Mouse (Mus musculus) bone marrow macrophage, adult 2 months (primary cell): Measurements from ENCODE around the gene Zfp273. TPM values are rescaled to one million over a fixed set of nuclear protein-coding genes. Genes with fewer than 3 reads are reported as not detected.
"Not testable (repeated sequence)": the region's sequence is repeated elsewhere in the genome, so short reads cannot be mapped to it uniquely, and the experiment has no call there.

ENCODE experiments used
- H3K27ac ChIP-seq: 2 replicates; pipeline ENCODE4 v1.5.1; 2012; ENCODE audit warnings: low read depth, low read length; ENCODE audit not compliant: insufficient read depth
- H3K4me1 ChIP-seq: 2 replicates; pipeline ENCODE4 v1.6.1; 2012; ENCODE audit warnings: low read length; ENCODE audit not compliant: control insufficient read depth, insufficient read depth
- H3K4me3 ChIP-seq: 2 replicates; pipeline ENCODE4 v1.5.1; 2012; ENCODE audit warnings: mild to moderate bottlenecking, low read length, moderate library complexity; ENCODE audit not compliant: insufficient read depth
- CTCF ChIP-seq: IDR thresholded peaks from 2 replicates; pipeline ENCODE4 v1.5.1; 2012; ENCODE audit warnings: low read depth, mild to moderate bottlenecking, low read length, moderate library complexity
- POLR2A ChIP-seq: IDR thresholded peaks from 2 replicates; pipeline ENCODE4 v1.6.1; 2012; ENCODE audit warnings: mild to moderate bottlenecking, low read depth, low read length, borderline replicate concordance
- polyA plus RNA-seq: library from polyadenylated mRNA; stranded (reverse); fragments of >200 nt; gene quantifications from 2 replicates; pipeline ENCODE4 v1.2.4, GENCODE M21; 2012; ENCODE audit not compliant: missing spikeins, insufficient read depth, insufficient read length

Gene Zfp273
- polyA plus RNA-seq: 3.6 and 4.7 TPM in 2 replicates

DNA sequence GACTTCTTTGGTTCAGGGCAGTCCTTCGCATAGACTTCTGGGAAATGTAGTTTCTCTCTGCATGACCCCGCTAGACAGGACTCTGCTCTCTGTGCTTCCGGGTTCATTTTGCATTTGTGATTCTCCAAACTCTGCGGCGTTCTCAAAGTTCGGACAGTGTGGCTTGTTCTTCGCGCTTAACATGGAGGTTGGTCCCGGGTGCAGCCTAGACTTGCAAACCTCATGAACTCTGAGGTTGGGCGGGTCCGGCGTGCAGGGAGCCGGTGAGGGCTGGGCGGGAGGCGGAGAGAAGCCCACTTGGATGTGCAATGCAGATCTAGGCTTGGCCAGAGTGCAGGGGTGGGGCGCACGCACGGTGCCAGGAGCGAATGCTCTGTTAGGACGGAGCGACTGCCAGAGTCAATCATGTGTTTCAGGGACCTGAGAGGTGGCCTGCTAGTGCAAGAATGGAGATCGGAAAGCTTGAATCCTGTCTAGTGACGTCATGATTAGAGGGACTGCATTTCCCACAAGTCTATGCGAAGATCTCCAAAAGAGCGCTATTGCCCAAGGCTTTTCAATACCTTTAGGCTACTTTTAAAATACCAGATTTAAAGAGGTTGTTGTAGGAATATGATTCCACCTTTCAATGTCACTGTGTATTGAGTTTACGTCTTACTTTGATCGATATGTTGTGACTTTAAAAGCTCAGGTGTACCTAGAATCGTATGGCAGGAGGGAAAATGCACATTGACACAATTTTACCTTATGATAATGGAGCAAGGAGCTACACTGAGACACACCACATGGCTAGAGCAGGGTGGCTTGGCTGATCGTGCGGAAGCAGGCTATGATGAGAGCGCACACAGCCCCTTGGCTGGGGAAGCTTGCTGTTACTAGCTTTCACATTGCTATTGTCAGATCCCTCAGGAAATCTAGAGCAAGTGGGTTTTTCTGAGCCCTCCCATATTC lies at the start of gene Zfp273:
TSS of gene Zfp273 (plus strand) at position 31 of the 951 bp plus-strand sequence.
- TF ChIP-seq POLR2A: no peak
- no peak for TF ChIP-seq CTCF
- no peaks in the 10 kb centered on the region for H3K4me1 ChIP-seq
- H3K27ac ChIP-seq: peak within 1 kb of the TSS; percentile 73
- peak within 1 kb of the TSS; percentile 71 for H3K4me3 ChIP-seq

DNA sequence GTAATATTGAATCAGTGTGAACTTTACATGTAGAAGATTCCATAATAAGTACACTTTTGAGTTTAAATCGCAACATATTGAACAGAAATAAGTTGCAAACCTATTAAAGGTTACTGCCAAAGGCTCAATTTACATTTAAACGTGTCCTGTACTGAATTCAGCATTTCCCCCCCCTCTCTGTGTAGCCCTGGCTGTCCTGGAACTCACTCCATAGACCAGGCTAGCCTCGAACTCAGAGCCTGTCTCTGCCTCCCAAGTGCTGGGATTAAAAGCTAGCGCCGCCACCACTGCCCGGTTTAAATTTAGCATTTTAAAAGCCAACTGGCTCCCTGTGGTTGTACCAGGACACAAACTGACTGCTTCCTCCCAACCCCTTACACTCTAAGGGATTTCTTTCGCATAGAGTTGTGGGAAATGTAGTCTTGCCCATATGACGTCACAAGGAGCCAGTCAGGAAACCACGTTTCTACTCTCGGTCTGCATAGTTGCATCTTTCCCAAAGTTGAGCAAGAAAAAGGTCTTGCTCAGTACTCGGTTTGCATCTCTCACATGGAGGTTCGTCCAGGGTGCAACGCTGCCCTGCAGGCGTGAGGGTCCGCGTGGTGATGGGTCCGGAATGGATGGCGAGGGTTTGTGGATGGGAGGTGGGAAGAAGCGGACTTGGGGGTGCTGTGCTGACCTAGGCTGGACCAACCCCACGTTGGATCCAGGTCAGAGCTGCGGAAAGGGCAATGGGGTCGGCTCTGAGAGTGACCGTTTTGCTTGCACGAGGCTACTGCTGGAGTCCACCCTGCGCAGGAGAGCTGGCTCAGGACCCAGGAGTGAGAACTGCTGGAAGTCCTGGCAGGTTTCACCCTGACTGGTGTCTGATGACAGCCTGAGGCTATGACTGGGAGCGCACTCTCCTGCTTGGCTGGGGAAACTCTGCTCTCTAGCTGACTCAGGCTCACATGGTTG lies 34.0 kb upstream of the Zfp273 start, which contains the start of gene Zfp493:
TSS of gene Zfp493 (plus strand) at position 429 of the 957 bp plus-strand sequence.
- H3K4me1 ChIP-seq: no peaks in the 10 kb centered on the region; the same call in 1 of the 2 replicates
- TF ChIP-seq CTCF: no peak
- no peak for TF ChIP-seq POLR2A
- peak within 1 kb of the TSS; percentile 11 for H3K27ac ChIP-seq
- H3K4me3 ChIP-seq: peak within 1 kb of the TSS; percentile 71

- TF ChIP-seq CTCF: no peak
- Histone ChIP-seq H3K4me1 (no peaks in the 10 kb centered on the region), H3K27ac (no peak overlapping the region), H3K4me3 (no peak overlapping the region)
Measured at GRCm38 (mm10) chr13:67791921-67792455, 21.6 kb upstream of the Zfp273 start.

GRCm38 (mm10) chr13:67798618-67799017 lies 14.9 kb upstream of the Zfp273 start:
- Histone ChIP-seq H3K27ac (no peak overlapping the region), H3K4me1 (peaks cover 3% of the 10 kb centered on the region), H3K4me3 (no peak overlapping the region)
- TF ChIP-seq POLR2A (no peak), CTCF (no peak)

- not testable (repeated sequence) for H3K4me3 ChIP-seq, H3K27ac ChIP-seq, H3K4me1 ChIP-seq
Measured at GRCm38 (mm10) chr13:67799151-67799550, 14.4 kb upstream of the Zfp273 start.

DNA sequence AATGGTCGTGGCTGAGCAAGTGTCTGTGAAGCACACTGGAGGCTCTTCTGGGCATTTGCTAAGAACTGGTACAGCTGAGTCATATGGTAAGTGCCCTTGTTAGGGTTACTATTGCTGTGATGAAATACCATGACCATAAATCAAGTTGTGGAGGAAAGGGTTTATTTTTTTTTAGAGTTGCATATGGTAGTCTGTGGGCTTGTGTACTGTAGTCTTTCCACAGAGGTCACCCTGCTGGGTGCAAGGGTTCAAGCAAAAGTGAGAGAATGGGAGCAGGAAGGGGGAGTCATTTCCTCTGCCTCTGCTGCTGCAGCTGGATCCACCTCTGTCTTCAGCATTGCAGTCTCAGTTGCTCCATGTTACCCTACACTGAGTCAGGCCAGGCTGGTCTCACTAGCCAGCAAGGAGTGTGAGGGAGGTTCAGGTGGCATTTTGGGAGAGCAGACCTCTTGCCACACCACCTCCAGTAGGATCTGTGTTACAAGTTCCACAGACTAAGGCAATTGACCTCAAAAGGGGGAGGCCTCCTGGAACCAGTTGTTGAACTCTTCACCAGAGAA lies 1.8 kb upstream of the Zfp273 start:
- H3K4me3 ChIP-seq: no peak overlapping the region
- no peaks in the 10 kb centered on the region for H3K4me1 ChIP-seq
- no peak for TF ChIP-seq POLR2A
- TF ChIP-seq CTCF: no peak
- H3K27ac ChIP-seq: no peak overlapping the region

- Histone ChIP-seq H3K4me3 (peak overlapping the region; percentile 71; the same call in 1 of the 2 replicates), H3K4me1 (no peaks in the 10 kb centered on the region), H3K27ac (no peak overlapping the region)
- TF ChIP-seq CTCF: no peak
- TF ChIP-seq POLR2A: no peak
Measured at GRCm38 (mm10) chr13:67812961-67813709, 405 bp upstream of the Zfp273 start.

DNA sequence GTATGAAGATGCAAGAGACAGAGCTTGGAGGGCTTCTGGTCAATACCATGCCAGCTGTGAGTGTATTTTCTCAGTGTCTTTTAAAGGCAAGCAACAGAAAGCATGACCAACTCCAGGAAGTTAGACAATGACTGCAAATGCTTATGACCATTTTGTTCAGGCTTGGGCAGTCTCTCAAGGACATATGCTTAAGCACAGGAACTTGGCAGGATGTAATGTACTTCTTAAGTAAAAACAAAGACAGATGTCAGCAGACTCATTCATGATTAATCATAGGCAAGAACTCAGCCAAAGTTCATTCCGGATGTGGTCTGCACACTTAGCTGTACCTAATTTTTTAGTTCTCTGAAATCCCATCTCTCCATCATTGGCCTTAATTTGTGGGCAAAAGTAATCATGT lies 5.1 kb downstream of the Zfp273 start:
- Histone ChIP-seq H3K27ac (no peak overlapping the region), H3K4me3 (no peak overlapping the region), H3K4me1 (no peaks in the 10 kb centered on the region)
- TF ChIP-seq CTCF (no peak), POLR2A (no peak)

GRCm38 (mm10) chr13:67830911-67831336 lies 17.4 kb downstream of the Zfp273 start, which contains the start of gene Gm10037:
Gm10037 (plus strand) TSS chr13:67831106.
- H3K4me3 ChIP-seq: peak within 1 kb of the TSS; percentile 60
- TF ChIP-seq POLR2A (no peak), CTCF (no peak)
- H3K4me1 ChIP-seq: peaks cover 2% of the 10 kb centered on the region; the same call in 1 of the 2 replicates
- no peak within 1 kb of the TSS for H3K27ac ChIP-seq

DNA sequence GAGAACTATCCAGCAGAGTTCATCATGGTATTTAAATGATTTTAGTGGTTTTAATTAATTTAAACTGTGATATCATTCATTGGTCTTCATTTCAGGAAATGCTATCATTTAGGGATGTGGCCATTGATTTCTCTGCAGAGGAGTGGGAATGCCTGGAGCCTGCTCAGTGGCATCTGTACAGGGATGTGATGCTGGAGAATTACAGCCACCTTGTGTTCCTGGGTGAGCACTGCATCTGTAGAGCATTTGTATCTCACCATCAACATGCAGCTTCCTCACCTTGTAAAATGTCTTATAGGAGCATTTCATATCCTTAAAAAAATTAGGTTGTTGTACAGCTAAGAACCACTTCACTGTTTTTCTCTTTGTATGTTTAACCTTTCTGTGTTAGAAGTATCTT lies 19.6 kb downstream of the Zfp273 start:
- not testable (repeated sequence) for H3K4me3 ChIP-seq, H3K27ac ChIP-seq, H3K4me1 ChIP-seq
